Mouse (Mus musculus): ENCODE data around the gene Krt77.

DNA sequence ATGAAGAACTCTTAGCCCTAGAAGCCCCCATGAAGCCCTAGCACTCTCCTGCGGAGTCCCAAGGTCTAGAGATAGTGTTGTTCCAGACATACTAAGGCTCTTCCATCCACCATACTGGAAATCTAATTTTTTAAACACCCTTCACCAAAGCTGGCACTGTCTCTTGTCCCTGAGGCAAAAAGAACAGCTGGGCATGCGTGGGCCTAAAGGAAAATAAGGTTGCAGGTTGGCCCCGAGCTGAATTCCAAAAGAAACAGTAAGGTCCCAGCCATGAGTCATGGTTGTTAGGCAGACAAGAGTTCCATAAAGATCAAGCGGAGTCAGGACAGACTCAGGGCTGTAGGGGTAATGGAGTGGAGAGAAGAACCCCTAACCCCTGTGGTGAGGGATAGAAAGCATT, 3.7 kb upstream of the Krt77 start:
- no peak for TF ChIP-seq CTCF (conservative IDR thresholded peaks at IDR 0.05; ENCODE audit: low read length)
- TF ChIP-seq POU5F1 (IDR thresholded peaks at IDR 0.05; ENCODE audit: borderline replicate concordance, low read length) = no peak
- TF ChIP-seq NANOG (IDR thresholded peaks at IDR 0.05; ENCODE audit: borderline replicate concordance, low read length) = no peak
